Mouse (Mus musculus): ENCODE data around the gene Iqgap2.

DNA sequence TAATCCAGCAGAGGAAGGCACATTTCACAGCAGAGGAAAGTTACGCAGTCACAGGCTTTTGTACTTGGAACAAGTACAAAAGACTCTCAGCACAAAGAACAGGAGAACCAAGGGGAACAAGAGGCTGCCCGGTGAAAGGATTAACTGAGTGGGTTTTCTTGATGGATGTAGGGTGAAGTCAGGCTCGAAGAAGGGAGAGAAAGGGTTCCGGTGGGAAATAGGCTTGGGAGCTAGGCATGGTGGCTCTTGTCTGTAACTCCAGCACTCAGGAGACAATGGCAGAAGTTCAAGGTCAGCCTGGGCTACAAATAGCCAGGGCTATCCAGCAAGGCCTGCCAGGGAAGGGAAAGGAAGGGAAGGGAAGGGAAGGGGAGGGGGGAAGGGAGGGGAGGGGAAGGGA lies 40.1 kb downstream of the Iqgap2 start:
- TF ChIP-seq ZMIZ1 (IDR thresholded peaks at IDR 0.05; ENCODE audit: low read depth, low read length): no peak
- TF ChIP-seq USF1 (IDR thresholded peaks at IDR 0.05; ENCODE audit: low read depth, low read length): no peak
- TF ChIP-seq CTCF (conservative IDR thresholded peaks at IDR 0.05 in 1 of 2, IDR thresholded peaks at IDR 0.05 in 1 of 2; ENCODE audit: low read depth in 2 of 2, low read length in 2 of 2): no peak
